Mouse (Mus musculus): ENCODE data around the gene Caskin2.
"Not testable (repeated sequence)": the region's sequence is repeated elsewhere in the genome, so short reads cannot be mapped to it uniquely, and the experiment has no call there.

The Caskin2 gene

GRCm38 (mm10) chr11:115765103-115765606 is 48.3 kb downstream of the Caskin2 start, which contains the start of gene Tmem94:
Tmem94 (plus strand) TSS chr11:115765433.
- peak; percentile 96 to 98 for DNase-seq (ENCODE audit: low spot score in 2 of 2)

- no peak for DNase-seq (ENCODE audit: low spot score in 2 of 2)
Observed at GRCm38 (mm10) chr11:115764698-115765097, 48.7 kb downstream of the Caskin2 start.

GRCm38 (mm10) chr11:115762176-115762575 is 51.3 kb downstream of the Caskin2 start:
- not testable (repeated sequence) for DNase-seq (ENCODE audit: low spot score in 2 of 2)

GRCm38 (mm10) chr11:115753485-115753884 is 60.0 kb downstream of the Caskin2 start:
- DNase-seq (ENCODE audit: low spot score in 2 of 2) = no peak

- no peak for DNase-seq (ENCODE audit: low spot score in 2 of 2)
Observed at GRCm38 (mm10) chr11:115752653-115753052, 60.8 kb downstream of the Caskin2 start.

- DNase-seq (ENCODE audit: low spot score in 2 of 2) = no peak
Observed at GRCm38 (mm10) chr11:115751725-115752124, 61.7 kb downstream of the Caskin2 start.

- no peak for DNase-seq (ENCODE audit: low spot score in 2 of 2)
Observed at GRCm38 (mm10) chr11:115749834-115750233, 63.6 kb downstream of the Caskin2 start.
